Mouse (Mus musculus): Measurements from ENCODE around the gene Emc7.
"Not testable (repeated sequence)": the region's sequence is repeated elsewhere in the genome, so short reads cannot be mapped to it uniquely, and the experiment has no call there.

The Emc7 gene

DNA sequence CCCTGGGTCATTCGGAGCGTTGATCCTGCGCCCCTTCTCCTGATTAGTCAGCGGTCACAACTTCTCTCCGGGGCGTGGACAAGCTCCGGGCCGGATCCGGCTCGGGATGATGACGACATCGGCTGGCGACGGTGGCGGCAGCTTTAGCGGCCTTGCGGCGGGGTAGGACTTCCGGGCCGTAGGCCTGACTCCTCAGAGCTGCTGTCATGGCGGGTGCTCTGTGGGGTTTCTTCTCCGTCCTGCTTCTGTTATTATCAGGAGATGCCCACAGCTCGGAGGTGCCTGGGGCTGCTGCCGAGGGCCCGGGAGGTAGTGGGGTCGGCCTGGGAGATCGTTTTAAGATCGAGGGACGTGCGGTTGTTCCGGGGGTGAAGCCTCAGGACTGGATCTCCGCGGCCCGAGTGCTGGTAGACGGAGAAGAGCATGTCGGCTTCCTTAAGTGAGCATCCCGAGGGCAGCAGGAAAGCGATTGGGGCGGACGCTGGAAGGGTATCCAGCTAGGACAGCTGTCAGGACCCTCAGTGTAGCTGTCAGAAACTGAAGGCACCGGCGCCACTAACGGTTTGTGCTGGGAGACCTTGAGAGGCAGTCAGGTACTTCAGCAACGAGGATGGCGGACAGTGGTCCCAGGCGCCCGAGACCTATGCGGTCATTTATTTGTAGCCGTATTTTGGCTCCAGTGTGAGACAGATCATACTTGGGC is at the start of gene Emc7:
Emc7 (plus strand) TSS at position 136 of the 703 bp plus-strand sequence.
- peak; percentile 96 for DNase-seq (ENCODE audit: low spot score)

DNA sequence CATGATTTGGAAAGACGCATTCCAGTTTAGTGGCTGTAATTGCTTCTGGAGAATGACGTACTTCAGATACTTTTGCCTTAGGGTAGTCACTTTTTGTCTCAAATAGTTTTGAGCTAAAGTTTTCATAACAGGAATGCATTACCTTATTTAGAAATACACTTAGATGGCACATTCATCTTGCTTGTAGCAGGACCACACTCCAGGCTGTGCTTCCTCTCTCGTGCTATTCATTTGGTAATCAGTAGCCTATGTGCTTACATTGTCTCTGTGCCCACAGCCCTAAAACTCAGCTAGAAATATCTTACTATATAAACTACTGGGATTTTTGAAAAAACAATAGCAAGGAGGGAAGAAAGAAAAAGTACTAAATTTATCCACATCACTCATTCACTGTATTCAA is 47.8 kb upstream of the Emc7 start:
- DNase-seq (ENCODE audit: low spot score): no peak

DNA sequence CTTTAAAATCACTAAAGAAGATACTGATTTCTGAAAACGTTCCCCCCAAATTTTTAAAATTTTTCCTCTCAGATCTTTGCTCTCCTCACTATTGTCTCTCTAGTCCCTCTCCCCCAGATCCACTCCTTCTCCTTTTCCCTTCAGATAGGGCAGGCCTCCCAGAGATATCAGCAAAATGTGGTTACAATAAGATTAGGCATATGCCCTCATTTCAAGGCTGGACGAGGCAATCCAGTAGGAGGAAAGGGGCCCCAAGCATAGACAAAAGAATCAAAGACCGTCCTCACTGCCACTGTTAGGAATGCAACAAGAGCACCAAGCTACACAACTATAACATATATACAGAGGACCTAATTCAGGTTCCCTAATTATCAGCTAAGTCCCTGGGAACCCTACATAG is 29.5 kb upstream of the Emc7 start:
- no peak for DNase-seq (ENCODE audit: low spot score)

DNA sequence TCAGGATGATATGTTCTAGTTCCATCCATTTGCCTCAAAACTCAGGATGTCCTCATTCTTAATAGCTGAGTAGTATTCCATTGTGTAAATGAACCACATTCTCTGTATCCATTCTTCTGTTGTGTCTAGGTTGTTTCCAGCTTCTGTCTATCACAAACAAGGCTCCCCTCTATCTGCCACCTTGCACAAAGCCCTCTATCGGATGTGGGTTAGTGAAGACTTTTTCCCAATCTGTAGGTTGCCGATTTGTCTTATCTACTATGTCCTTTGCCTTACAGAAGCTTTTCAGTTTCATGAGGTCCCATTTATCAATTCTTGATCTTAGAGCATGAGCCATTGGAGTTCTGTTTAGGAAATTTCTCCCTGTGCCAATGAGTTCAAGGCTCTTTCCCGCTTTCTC is 26.3 kb upstream of the Emc7 start:
- not testable (repeated sequence) for DNase-seq (ENCODE audit: low spot score)

DNA sequence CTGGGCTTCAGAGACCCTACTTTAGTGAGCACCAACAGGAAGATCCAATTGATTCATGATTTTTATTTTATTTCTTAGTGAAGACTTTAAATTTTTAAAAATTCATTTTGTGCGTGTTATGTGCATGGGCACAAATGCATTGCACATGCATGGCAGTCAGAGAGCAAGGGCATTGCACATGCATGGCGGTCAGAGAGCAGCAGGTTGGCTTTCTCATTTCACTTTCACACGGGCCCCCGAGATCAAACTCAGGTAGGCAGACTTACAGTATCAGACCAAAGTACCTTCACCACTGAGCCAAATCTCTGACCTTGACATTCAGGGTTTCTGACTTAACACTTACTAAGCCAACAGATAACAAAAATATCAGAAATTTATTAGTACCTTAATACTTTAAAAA is 25.1 kb upstream of the Emc7 start:
- no peak for DNase-seq (ENCODE audit: low spot score)

DNA sequence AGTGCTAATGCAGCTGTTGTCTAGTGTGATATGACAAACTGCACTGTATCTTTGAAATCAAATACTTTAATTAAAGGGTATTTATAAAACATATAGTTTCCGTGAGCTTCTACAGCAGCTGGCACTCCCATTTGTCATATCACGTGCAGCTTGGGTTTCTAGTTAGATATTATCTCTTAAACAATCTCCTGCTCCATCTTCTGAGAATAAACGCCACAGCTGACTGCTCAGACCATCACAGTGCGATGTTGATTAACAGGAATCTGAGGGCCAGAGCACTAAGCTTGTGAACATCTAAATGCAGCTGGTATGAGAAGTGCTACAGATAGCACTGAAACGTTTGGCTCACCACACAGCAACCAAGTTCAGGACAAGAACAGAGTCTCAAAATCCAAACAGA is 24.4 kb upstream of the Emc7 start:
- no peak for DNase-seq (ENCODE audit: low spot score)

DNA sequence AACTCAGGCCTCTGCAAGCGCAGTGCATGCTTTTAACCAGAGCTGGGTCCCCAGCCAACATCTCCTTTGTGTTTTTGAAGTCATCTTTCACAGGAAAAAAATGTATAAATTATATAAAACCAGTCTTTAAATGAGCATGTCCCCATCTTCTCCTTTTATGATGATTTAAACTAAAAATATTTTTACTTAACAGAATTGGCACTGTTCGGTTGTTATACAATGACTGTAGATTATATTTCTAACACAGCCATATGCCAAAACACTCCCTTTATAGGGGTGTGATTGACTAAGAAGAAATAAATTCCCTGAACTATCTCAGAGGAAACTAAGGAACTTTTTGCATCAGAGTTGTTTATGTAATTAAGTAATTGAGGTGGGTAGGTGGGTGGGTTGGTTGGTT is 22.3 kb upstream of the Emc7 start:
- DNase-seq (ENCODE audit: low spot score): no peak

DNA sequence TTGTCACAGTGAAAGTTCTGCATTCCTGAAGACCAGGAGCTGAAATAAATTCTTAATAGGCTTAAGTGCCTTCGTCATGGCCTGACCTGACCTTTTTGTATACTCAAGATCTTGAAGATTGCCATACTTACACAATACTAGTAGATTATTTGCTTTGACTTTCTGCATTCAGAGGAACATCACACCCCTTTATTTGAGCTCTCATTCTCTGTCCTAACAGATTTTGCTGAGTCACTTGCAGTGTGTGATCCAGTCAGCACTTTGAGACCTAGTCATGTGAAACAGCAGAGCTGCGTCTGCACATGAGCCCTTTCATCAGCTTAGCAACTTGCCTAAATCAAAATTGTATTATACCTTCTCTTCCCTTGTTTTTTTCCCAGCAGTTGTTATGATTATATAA is 21.4 kb upstream of the Emc7 start:
- no peak for DNase-seq (ENCODE audit: low spot score)

DNA sequence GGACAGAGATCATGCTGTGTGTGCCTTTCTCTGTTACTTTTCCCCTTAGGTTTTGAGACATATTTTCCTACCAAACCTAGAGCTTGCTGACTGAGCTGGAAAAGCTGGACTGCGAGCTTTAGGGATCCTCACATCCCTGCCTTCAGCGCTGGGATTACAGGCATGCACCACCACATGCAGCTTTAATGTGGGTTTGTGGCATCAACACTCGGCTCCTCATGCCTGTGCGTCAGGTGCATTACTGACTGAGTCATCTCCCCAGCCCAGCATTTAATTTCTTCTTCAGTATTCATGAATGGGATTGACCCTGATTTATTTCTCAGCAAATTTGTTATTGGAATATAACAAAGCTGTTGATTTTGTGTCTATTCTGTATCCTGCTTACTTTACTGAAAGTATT is 18.5 kb upstream of the Emc7 start:
- DNase-seq (ENCODE audit: low spot score): no peak

DNA sequence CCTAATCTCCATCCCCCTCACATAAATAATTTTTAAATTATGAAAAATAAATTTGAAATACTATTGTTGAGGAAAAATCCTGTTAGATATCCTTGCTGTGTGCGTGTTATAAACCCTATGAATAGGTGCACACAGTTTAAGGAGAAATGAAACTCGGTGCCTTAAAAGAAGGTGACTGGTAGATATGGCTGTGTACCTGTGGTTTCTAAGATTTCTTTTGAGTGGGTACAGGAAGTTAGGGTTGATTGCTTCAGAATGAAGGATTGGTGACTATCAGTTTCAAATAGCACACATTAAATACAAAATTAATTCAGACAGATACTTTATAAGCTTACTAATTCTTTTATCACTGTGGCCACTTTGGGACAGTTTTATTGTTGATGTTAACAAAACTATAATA is 17.2 kb upstream of the Emc7 start:
- no peak for DNase-seq (ENCODE audit: low spot score)

DNA sequence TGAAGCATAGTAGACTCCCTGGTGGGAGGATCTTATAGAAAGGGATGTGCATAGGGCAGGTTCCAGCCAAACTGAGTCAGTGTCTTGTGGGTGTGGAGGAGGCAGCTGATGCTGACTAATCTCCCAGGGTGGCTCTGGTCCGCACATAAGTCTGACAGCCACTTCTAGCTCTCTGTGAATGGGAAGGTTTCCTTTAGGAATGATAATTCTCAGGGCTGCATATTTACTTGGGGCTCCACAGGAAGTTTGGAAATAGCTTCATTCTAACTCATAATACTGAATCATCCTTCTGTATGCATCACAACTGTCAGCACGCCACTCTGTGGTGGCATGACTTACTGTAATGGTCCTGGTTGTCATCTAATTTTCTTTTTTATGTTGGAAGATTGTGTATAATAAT is 11.3 kb upstream of the Emc7 start:
- DNase-seq (ENCODE audit: low spot score): no peak

DNA sequence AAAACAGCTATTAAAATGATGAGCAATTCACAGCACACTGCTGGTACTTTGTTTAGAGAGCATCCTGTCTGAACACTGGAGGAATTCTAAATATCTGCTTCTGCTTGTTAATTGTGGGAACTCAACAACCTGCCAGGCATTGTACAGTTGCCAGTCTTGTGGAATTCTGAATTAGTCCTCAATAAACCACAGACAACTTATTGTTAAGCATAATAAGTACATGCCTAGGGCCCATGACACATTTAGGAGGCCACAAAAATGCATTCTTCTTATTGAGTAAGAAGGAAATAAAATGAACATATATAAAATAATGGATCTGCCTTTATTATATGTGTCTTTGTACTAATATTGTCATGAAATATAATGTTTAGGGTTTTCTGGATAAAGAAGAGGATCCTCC is 9.3 kb upstream of the Emc7 start:
- DNase-seq (ENCODE audit: low spot score): no peak

DNA sequence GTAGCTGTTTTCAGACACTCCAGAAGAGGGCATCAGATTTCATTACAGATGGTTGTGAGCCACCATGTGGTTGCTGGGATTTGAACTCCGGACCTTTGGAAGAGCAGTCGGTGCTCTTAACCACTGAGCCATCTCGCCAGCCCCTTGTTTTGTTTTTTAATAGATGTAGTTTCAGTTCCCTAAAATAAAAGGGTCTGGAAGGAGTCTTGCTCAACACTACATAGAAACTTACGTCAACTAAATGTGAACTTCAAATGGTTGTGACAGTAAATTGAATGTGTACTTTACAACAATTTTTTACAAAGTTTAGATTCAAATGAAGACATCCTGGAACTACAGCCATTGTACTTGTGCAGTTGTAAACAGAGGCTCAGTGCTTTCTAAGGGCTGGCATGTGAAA is 6.8 kb upstream of the Emc7 start:
- DNase-seq (ENCODE audit: low spot score): not testable (repeated sequence)

DNA sequence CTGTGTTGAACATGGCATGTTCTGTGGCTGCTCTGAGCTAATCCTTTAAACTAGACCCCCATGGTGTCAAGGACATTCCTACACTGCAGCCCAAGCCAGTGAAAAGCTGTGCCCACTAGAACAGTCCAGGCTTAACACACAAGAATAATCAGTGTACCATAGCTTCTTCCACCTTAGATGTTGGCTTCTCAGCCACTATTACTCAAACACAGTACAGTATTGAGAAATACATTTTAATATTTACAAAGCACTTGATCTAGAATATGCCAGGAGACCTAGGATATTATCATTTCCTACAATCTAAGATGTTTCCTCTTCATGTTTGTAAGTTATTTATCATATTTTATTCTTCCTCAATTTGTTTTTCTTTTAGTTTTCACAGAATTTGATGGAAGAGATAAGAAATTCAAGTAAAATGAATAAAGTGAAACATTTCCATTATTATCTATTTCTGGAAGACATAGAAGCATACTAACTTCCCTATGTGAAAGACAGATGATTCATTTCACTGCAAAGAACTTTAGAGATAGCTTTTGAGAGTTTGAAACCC is 6.2 kb upstream of the Emc7 start:
- DNase-seq (ENCODE audit: low spot score): no peak

DNA sequence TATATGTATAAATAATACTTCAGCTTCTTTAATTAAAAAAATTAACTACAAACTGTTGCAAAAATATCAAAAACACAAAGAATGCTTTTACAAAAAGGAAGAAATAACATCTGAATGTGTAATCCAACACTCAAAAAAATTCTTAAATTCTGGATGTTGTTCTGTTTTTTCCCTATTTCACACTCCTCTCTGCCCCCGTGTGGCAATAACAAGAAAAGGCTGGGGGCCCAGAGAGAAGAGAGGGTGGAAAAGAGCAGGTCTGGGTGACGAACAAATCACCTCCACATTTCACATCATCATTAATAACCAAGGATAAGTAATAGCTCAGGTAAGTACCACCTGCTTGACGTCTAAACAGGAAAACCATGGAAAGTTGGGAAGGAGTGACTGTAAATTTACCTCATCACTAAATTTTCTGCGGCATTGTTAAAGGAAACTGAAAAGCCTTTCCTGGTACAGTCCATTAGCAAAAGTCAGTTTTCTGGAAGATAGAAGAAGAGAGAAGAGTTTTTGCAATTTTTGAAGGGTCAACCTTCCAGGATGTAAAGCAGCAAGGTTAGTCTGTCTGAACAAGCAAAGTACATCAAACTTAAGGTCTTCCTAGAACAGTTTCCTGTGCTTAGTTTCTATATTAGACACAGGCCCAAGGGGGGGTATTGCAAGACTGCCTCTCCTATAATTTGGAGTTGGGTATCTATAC is 5.0 kb upstream of the Emc7 start:
- DNase-seq (ENCODE audit: low spot score): peak; percentile 26

DNA sequence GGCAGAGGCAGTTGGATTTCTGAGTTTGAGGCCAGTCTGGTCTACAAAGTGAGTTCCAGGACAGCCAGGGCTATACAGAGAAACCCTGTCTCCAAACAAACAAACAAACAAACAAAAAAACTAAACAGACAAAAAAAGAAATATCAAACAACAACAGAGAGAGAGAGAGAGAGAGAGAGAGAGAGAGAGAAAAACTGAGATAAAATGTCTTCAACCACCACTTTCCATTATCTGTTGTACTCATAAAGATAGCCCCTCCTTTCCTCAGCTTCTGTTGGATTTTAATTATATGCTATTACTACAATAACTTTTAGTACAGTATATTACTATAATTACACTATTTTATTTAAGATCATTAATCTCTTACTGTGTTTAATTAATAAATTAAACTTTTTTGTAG is 2.3 kb upstream of the Emc7 start:
- DNase-seq (ENCODE audit: low spot score): not testable (repeated sequence)

DNA sequence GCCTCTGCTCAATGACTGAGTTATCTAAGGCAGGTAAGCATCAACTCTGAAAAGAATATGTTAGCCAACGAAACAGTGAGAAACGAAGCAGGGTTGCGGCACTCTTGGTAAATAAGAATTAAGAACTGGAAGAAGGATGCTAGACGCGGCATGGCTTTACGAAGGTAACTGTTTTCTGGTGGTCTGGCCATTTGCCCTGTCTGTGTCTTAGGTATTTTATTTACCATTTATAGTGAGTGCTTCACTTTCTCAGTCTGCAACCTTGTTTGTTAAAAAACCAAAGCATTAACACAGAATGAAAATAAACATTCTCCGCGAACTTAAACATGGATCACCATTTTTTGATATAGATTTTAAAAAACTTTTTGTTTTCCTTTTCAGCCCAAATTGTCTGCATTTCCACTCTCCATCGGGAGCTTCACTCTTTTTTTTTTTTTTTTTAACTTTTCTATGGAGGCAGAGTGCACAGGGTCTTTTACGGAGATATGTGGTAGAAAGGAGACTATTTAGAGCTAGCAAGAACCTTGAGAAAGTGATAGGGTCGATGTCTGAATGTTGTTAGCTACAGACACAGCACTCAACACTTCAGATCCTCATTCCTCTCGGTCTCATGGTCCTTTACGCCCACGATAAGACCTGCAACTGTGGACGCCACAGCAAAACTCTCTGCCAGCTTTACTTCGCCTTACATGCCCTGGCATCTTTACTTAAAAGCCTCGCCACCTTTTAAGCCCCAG is 504 bp upstream of the Emc7 start:
- peak; percentile 2 for DNase-seq (ENCODE audit: low spot score)

DNA sequence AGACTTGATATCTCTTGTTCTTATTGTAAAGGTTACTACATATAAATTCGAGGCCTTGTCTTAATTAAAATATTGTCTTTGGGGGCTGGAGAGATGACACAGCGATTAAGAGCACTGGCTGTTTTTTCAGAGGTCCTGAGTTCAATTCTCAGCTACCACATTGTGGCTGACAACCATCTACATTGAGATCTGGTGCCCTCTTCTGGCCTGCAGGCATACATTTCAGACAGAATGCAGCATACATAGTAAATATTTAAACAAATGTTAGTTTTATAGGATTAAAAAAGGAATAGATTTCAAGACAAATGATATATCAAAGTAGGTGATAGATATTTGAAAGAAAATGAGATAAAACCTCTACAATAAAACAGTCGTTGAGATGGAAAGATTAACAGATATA is 5.8 kb downstream of the Emc7 start:
- DNase-seq (ENCODE audit: low spot score): no peak

DNA sequence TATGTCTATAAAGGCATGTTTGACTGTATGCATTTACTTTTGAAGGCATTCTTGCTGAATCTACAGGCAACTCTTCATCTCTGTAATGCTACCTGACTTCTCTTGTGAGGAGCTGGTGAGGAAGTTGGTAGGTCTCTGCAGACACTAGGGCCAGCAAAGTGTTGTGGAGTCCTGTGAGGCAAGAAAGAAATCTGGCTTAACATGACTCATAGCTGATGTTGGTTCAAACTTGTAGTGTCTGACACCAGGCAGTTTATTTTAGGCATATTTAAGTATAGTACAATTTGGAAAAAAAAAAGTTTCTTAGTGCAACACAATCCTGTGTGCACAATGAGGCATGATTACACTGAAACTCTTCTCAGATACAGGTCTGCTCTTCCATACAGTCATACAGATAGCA is 14.7 kb downstream of the Emc7 start:
- no peak for DNase-seq (ENCODE audit: low spot score)

DNA sequence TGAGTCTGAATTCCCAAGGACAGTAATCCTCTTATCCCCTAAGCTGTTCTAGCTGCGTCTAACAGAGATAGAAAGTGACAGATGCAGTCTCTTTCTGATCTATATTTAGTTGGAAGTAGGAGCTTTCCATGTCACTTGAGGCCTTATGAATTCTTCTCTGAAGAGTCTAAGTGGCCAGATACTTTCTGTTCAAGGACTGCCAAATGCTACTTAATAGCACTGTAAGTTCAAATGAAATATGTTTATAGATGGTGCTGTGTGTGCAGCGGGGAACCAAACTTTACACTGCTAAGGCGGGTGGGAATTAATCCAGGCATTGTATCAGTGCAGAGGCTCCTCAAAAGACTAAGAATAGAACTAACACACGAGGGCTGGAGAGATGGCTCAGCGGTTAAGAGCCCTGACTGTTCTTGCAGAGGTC is 16.2 kb downstream of the Emc7 start:
- DNase-seq (ENCODE audit: low spot score): no peak

DNA sequence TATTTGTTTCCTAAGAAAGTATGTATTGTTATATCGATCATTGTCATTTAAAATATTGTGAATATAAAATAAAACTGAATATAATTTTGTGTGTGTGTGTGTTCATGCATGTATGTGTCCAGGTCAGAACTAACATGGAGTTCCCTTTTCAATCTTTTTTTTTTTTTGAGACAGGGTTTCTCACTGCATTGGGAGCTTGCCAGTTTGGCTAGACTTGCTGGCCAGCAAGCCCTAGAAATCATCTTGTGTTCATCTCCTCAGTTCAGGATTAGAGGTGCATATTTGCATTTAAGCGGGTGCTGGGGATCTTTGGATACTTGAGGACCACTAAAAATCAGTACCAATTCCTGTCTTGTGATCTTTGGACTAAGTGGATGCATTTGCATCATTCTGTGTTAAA is 17.3 kb downstream of the Emc7 start:
- DNase-seq (ENCODE audit: low spot score): no peak

DNA sequence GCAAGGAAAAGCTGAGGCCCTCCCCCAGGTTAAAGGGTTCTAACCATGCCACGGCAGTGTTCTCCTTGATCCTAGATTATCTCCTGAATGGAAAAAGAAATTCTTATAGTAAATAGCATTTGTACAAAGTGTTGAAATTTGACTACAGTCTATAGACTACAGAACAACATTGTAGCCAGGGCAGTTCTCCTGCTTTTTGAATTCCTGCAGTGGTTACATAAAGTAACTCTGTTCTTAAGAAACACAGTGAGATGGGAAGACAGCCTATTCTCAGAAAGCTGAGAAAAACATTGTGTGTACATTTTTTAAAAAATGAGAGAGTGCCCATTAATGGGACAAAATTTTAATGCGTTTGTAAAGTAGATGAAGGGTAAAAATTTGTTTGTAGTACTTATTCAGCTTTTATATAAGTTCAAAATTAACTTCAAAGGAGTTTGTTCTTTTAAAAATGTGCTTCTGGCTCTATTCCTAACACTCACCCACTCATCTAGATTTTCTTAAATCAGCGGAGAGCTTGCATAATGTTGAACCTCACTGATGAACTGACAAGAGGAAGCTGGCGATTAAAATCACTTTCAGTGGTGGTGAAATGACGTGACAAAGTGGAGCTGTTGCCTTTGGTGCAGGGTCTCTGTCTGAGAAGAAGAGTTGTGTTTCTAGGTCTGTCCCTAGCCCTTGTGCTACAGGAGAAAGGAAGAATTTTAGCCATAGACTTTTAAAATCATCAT is 20.4 kb downstream of the Emc7 start:
- DNase-seq (ENCODE audit: low spot score): no peak
